Mouse (Mus musculus) erythroblast, embryonic 14.5 days (primary cell): ENCODE data around the gene Slc35a1.

Experiments
- GATA1 ChIP-seq: IDR thresholded peaks from 2 replicates; pipeline ENCODE4 v1.6.1; 2012; ENCODE audit warnings: low read length, inconsistent platforms, mixed read lengths
- TAL1 ChIP-seq: IDR thresholded peaks from 3 replicates; pipeline ENCODE4 v1.6.1; 2012; ENCODE audit warnings: low read length, inconsistent platforms, mixed read lengths

DNA sequence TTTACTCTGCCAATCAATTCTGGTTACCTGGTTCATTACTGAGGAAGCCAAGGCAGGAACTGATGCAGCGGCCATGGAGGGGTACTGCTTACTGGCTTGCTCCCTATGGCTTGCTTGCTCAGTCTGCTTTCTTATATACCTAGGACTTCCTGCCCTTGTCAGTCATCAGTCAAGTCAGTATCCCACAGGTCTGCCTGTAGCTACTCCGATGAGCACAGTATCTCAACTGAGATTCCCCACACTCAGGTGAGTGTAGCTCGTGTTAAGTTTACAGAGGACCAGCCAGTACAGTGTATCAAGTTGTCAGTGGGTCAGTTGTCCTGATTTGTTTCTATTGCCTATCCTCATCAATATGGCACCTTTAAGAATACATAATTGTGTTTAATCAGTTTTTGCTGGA lies 46.5 kb downstream of the Slc35a1 start:
- TF ChIP-seq GATA1 (no peak), TAL1 (no peak)
